Mouse (Mus musculus) megakaryocyte-erythroid progenitor cell, adult 5-6 weeks (primary cell): ENCODE data around the gene Tfdp2. TPM values are rescaled to one million over a fixed set of nuclear protein-coding genes. Genes with fewer than 3 reads are reported as not detected.
"Not testable (repeated sequence)": the region's sequence is repeated elsewhere in the genome, so short reads cannot be mapped to it uniquely, and the experiment has no call there.

ENCODE experiments used
- ATAC-seq: replicated peaks from 2 replicates; pipeline ENCODE4 v1.8.0; 2016; ENCODE audit warnings: mild to moderate bottlenecking, inconsistent platforms; ENCODE audit not compliant: severe bottlenecking, poor library complexity, low FRiP score, low TSS enrichment
- total RNA-seq, 2 experiments: library from RNA; stranded (forward) in 1 of 2; stranded (reverse) in 1 of 2; fragments of 200-1000, 215-1000 nt in 1 of 2; fragments of >200 nt in 1 of 2; fragmentation: Nextera tagmentation in 1 of 2; gene quantifications; 2 replicates each; pipeline ENCODE4 v1.2.3; 2014 to 2017

Gene Tfdp2
- total RNA-seq, 2 experiments from 2014 or later = 53.9 to 67.6 TPM

- ATAC-seq = 0 out of 2 replicates have a peak, but pooled peaks have one; percentile 14
These were observed 79.5 kb downstream of the Tfdp2 start for GRCm38 (mm10) chr9:96275543-96275942.

DNA sequence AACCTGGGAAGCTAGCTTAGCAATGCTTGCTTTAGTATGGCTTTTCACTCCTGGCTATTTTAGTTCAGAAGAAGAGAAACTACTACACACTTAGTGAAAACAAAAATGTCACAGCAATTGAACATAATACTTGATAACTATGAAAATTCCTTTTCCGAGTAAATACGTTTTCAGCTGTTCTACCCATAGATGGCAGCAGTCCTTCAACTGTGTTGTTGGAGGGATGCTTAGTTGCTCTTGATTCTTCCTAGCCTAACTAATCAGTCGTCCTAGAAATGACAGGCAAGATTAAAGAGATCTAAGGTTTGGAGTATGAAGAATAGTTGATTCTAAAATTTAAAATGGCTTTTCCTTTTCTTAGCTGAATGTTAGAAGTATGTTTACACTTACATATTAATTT, 85.4 kb downstream of the Tfdp2 start:
- no peak for ATAC-seq

GRCm38 (mm10) chr9:96282082-96282481, 86.0 kb downstream of the Tfdp2 start:
- ATAC-seq = no peak

GRCm38 (mm10) chr9:96284916-96285315, 88.8 kb downstream of the Tfdp2 start:
- no peak for ATAC-seq

- no peak for ATAC-seq
These were observed 96.1 kb downstream of the Tfdp2 start for GRCm38 (mm10) chr9:96292144-96292543.

- peak; percentile 61 for ATAC-seq
These were observed 103.4 kb downstream of the Tfdp2 start for GRCm38 (mm10) chr9:96299324-96300008.

- ATAC-seq = no peak
These were observed 112.7 kb downstream of the Tfdp2 start for GRCm38 (mm10) chr9:96308816-96309215.

- ATAC-seq = no peak
These were observed 116.0 kb downstream of the Tfdp2 start for GRCm38 (mm10) chr9:96312074-96312473.

DNA sequence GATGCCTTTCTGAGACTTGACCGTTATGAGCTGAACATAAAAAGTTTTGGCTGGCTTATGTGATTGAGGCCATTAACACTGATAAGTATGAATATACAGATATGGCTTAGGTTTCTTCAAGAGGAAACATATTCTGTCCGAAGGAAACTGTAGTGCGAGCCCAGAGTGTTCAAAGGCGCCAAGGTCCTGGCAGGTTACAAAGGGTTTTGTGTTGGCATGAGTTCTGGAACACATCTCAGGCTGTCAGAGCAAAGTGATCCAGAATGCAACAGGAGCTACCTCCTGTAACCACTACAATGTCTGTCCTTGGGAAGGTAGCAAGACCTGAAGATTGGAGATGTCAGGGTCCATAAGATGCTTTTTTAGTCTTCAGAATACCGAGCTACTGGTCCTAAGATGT, 123.3 kb downstream of the Tfdp2 start:
- no peak for ATAC-seq

- no peak for ATAC-seq
These were observed 124.5 kb downstream of the Tfdp2 start for GRCm38 (mm10) chr9:96320551-96320980.

DNA sequence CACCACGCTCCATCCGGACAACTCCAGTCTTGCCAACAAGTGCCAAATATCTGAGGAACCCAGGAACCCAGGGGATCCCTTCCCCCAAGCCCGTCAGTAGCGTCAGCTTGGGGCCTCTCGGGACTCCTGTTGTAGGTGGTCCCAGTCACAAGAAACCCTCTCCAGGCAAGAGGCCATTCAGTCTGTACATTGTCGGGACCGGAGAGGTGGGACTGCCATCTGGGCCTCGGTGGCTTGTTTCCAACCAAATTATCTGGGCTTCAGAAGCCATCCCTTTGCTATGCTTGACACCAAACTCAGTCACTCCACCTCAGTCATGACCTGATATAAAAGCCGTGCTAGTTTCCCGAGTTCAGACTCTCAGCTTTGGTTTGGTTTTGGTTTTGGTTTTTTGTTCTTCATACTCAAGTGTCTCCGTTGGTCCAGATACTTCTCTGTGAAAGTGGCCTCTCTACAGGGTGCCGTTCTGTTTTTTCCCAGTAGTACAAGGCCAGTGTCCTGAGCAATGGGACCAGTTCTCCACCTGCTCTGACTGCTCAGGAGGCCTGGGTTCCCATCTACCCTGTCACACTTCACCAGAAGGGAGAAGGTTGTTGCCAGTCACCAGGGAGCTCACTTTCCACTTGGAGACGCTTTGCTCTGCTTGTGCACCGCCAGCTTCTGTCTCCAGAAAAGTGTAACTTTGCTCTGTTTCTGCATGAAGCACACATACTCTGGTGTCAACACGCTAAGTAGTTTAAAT, 126.5 kb downstream of the Tfdp2 start:
- no peak for ATAC-seq

- no peak for ATAC-seq
These were observed 128.4 kb downstream of the Tfdp2 start for GRCm38 (mm10) chr9:96324502-96324901.

- no peak for ATAC-seq
These were observed 130.4 kb downstream of the Tfdp2 start for GRCm38 (mm10) chr9:96326496-96326923.

- no peak for ATAC-seq
These were observed 132.2 kb downstream of the Tfdp2 start for GRCm38 (mm10) chr9:96328226-96328625.

- ATAC-seq = no peak
These were observed 135.1 kb downstream of the Tfdp2 start for GRCm38 (mm10) chr9:96331146-96331545.

DNA sequence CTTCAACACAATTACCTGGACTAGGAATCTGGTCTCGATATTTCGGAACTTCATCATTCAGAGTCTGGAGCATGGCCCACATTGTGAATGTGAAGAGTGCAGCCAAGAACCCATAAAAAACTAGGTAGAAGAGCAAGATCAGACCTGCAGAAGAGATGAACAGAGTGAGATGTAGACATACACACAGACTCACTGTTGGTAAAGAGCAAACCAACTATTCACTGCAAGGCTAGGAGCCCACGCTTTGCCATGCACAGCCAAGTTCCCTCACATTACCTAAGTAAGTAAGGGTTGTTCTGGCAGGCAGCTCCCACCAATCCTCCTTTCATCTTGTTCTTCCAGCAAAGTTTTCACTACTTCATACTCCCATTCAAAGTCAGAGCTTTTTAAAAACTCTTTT, 149.7 kb downstream of the Tfdp2 start:
- no peak for ATAC-seq

GRCm38 (mm10) chr9:96348885-96349284, 152.8 kb downstream of the Tfdp2 start:
- no peak for ATAC-seq

GRCm38 (mm10) chr9:96350010-96350409, 153.9 kb downstream of the Tfdp2 start:
- ATAC-seq = peak; percentile 66; the same call in 1 of the 2 replicates

- no peak for ATAC-seq
These were observed 154.4 kb downstream of the Tfdp2 start for GRCm38 (mm10) chr9:96350476-96350875.

- not testable (repeated sequence) for ATAC-seq
These were observed 155.7 kb downstream of the Tfdp2 start for GRCm38 (mm10) chr9:96351771-96352170.
